Mouse (Mus musculus) ES-E14 (cell line): ENCODE measurements around the gene Macrod2. TPM values are rescaled to one million over a fixed set of nuclear protein-coding genes. Genes with fewer than 3 reads are reported as not detected.

Experiments used
- DNase-seq: peaks from one replicate; pipeline ENCODE4 v3.0.0-alpha.2; 2013; ENCODE audit warnings: low read depth, low spot score
- H3K27ac ChIP-seq: 2 replicates; pipeline ENCODE4 v1.5.1; 2012; ENCODE audit warnings: low read depth, mild to moderate bottlenecking, low read length, moderate library complexity, mixed read lengths; ENCODE audit not compliant: poor library complexity, insufficient read depth, severe bottlenecking
- H3K36me3 ChIP-seq: 2 replicates; pipeline ENCODE4 v1.6.1; 2012; ENCODE audit warnings: mild to moderate bottlenecking, low read length, moderate library complexity, mixed read lengths; ENCODE audit not compliant: control insufficient read depth, poor library complexity, insufficient read depth, severe bottlenecking
- H3K4me1 ChIP-seq, 2 experiments: fragments of 150-350 bp in 1 of 2; sonication (generic) in 1 of 2; 2 replicates each; pipeline ENCODE4 v1.6.1; 2012; ENCODE audit warnings: low read length in 2 of 2, mild to moderate bottlenecking in 1 of 2, mixed read lengths in 1 of 2; ENCODE audit not compliant: control insufficient read depth in 2 of 2, insufficient read depth in 2 of 2, poor library complexity in 1 of 2
- H3K4me3 ChIP-seq, 2 experiments: fragments of 150-350 bp in 1 of 2; sonication (generic) in 1 of 2; 2 replicates each; pipeline ENCODE4 v1.5.1; 2012; ENCODE audit warnings: low read length in 2 of 2, low read depth in 1 of 2, mild to moderate bottlenecking in 1 of 2, mixed read lengths in 1 of 2; ENCODE audit not compliant: insufficient read depth in 1 of 2, poor library complexity in 1 of 2, severe bottlenecking in 1 of 2
- H3K9ac ChIP-seq: 2 replicates; pipeline ENCODE4 v1.6.1; 2012; ENCODE audit warnings: low read depth, mild to moderate bottlenecking, low read length, mixed read lengths; ENCODE audit not compliant: poor library complexity, insufficient read depth, severe bottlenecking
- H3K9me3 ChIP-seq: fragments of 150-350 bp; sonication (generic); 2 replicates; pipeline ENCODE4 v1.6.1; 2012; ENCODE audit warnings: low read depth, mild to moderate bottlenecking, low read length; ENCODE audit not compliant: control insufficient read depth, insufficient read depth
- CHD2 ChIP-seq: IDR thresholded peaks from 2 replicates; pipeline ENCODE4 v1.6.1; 2014; ENCODE audit warnings: mild to moderate bottlenecking, low read depth, low read length, inconsistent platforms
- HCFC1 ChIP-seq: IDR thresholded peaks from 2 replicates; pipeline ENCODE4 v1.6.1; 2012; ENCODE audit warnings: low read length, inconsistent platforms, borderline replicate concordance; ENCODE audit not compliant: insufficient read depth
- MAFK ChIP-seq: IDR thresholded peaks from 2 replicates; pipeline ENCODE4 v1.6.1; 2014; ENCODE audit warnings: mild to moderate bottlenecking, low read depth, low read length, inconsistent platforms; ENCODE audit not compliant: insufficient read depth
- ZC3H11A ChIP-seq: IDR thresholded peaks from 2 replicates; pipeline ENCODE4 v1.6.1; 2012; ENCODE audit warnings: low read depth, mild to moderate bottlenecking, inconsistent platforms, low read length, borderline replicate concordance
- ZNF384 ChIP-seq: IDR thresholded peaks from 2 replicates; pipeline ENCODE4 v1.6.1; 2012; ENCODE audit warnings: low read depth, low read length, inconsistent platforms
- in situ Hi-C, 2 experiments: fragments of 600-800 bp; cut with MboI; formaldehyde crosslinking; loops; one replicate each; pipeline ENCODE4 v1.15.1; 2025; ENCODE audit warnings: low sequenced_read_pairs in 2 of 2, inconsistent platforms in 1 of 2; ENCODE audit not compliant: unreplicated experiment in 2 of 2
- total RNA-seq: library from RNA; depleted of rRNA; stranded (reverse); fragments of 300-350 nt; gene quantifications from 2 replicates; pipeline ENCODE4 v1.2.3, GENCODE M21; 2012; rRNA removed

Gene Macrod2
- total RNA-seq, result 11.7 and 12.7 TPM in 2 replicates

DNA sequence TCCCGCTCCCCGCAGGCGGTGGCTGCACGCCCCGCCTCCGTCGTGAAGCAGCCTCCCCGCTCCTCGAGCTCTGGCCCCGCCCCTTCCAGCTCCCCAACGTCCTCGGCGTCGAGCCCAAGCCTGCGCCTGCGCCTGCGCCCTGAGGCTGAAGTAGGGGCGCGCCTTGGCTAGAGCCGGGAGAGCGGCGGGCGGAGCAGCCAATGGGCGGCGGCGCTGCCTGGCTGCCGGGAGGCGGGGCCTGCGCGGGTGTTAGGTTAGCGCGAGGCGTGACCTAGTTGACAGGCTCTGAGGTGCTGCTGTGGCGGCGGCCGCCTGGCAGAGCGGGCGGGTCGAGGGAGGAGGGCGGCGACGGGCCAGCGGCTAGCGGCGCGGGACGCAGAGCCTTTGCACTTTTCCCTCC lies at the start of gene Macrod2:
TSS of gene Macrod2 (plus strand) at position 131 of the 400 bp plus-strand sequence.
- H3K9ac ChIP-seq, result peak within 1 kb of the TSS; percentile 74
- H3K4me3 ChIP-seq, result peak within 1 kb of the TSS; percentile 87 to 88
- TF ChIP-seq ZNF384, result no peak
- TF ChIP-seq CHD2, result 0 out of 2 replicates have a peak, but pooled peaks have one; percentile 49
- DNase-seq, result peak; percentile 97
- in situ Hi-C loops, result no loop called here
- no peaks in the 10 kb centered on the region for H3K9me3 ChIP-seq
- H3K36me3 ChIP-seq, result no peaks in the 10 kb centered on the region
- no peaks in the 10 kb centered on the region for H3K4me1 ChIP-seq
- H3K27ac ChIP-seq, result no peak within 1 kb of the TSS

DNA sequence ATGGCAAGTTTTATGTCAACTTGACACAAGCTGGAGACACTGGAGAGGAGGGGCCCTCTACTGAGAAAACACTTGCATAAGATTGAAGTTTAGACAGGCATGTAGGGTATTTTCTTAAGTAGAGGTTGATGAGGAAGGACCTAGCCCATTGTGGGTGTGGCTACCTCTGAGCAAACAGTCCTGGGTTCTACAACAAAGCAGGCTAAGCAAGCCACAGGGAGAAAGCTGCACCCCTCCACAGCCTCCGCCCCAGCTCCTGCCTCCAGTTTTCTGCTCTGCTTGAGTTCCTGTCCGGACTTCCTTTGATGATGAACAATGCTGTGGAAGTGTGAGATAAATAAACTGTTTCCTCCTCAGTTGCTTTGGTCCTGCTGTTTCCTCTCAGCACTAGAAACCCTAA lies 35.2 kb upstream of the Macrod2 start:
- in situ Hi-C loops, result no loop called here
- no peaks in the 10 kb centered on the region for H3K9me3 ChIP-seq
- TF ChIP-seq CHD2, result no peak
- no peak for TF ChIP-seq ZNF384
- no peak for TF ChIP-seq MAFK
- no peak for TF ChIP-seq HCFC1
- TF ChIP-seq ZC3H11A, result no peak
- H3K4me3 ChIP-seq, result no peak overlapping the region
- no peaks in the 10 kb centered on the region for H3K4me1 ChIP-seq
- H3K27ac ChIP-seq, result no peak overlapping the region
- H3K9ac ChIP-seq, result no peak overlapping the region
- no peaks in the 10 kb centered on the region for H3K36me3 ChIP-seq
- peak; percentile 26 for DNase-seq

DNA sequence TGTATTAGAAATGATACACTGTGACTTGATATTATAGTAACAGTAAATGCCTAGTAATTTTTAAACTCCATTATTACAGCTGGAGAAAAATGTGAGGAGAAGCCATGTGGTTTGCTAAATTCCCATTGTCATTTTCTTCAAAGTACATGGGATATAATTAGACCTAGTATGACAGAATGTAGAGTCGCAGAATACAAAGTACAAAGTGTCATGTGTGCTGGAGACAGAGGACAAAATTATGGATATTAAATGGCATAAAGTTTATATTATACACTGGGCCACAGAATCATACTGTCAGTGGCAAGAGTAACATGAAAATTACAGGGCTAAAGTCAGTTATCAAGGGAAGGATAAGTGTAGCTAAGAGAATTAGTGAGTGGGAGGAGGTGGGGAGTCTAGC lies 30.3 kb upstream of the Macrod2 start:
- in situ Hi-C loops, result no loop called here
- DNase-seq, result no peak
- Histone ChIP-seq H3K27ac (no peak overlapping the region), H3K9ac (no peak overlapping the region), H3K4me3 (no peak overlapping the region), H3K4me1 (no peaks in the 10 kb centered on the region), H3K9me3 (no peaks in the 10 kb centered on the region), H3K36me3 (no peaks in the 10 kb centered on the region)
- TF ChIP-seq ZNF384, result no peak

DNA sequence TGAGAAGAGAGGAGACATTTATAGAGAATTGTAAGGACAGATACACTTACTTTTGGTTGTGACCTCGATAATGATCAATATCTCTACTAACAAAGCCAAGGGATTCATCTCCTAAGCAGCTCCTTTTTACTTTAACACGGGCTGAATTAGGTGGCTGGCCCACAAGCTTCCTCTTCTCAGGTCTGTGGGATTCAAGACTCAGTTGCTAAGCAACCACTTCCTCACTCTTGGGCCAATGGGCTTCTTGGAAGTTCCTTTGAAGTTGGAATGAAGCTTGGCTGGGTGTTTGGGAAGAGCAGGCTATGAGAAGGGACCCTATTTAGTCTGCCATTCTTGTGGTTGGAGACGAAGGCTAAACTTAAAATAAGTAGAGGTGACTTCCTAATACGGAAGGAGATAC lies 5.6 kb upstream of the Macrod2 start, which contains the start of gene Sel1l2:
TSS of gene Sel1l2 (minus strand) at position 182 of the 400 bp plus-strand sequence.
- Histone ChIP-seq H3K27ac (no peak within 1 kb of the TSS), H3K4me3 (no peak within 1 kb of the TSS), H3K36me3 (no peaks in the 10 kb centered on the region), H3K9me3 (no peaks in the 10 kb centered on the region), H3K9ac (no peak within 1 kb of the TSS), H3K4me1 (no peaks in the 10 kb centered on the region)
- TF ChIP-seq ZC3H11A, result no peak
- TF ChIP-seq HCFC1, result no peak
- TF ChIP-seq MAFK, result no peak
- TF ChIP-seq ZNF384, result no peak
- TF ChIP-seq CHD2, result no peak
- in situ Hi-C loops, result no loop called here
- DNase-seq, result no peak

DNA sequence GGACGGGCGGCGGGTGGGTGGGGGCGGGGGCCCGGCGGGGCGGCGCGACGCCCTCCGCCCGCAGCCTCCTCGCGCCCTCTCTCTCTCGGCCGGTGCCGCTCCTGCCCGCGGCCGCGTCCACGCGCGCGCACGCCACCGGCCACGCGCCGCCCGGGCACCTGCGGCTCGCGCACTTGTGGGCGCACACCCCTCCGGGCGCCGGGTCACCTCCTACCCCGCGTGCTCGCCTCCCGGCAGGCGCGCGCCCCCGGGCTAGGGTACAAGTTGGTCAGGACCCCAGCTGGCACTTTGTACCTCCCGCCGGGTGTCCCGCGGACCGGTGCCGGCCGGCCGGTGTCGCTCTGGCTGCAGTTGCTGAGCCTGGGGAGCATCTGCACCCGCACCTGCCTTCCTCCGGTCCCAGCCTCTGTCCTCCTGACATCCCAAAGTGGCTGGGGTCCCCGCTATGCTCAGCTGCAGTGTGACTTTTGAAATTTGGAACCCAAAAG lies 679 bp downstream of the Macrod2 start:
- DNase-seq, result no peak
- Histone ChIP-seq H3K9ac (peak overlapping the region; percentile 66), H3K9me3 (no peaks in the 10 kb centered on the region), H3K4me1 (no peaks in the 10 kb centered on the region), H3K36me3 (no peaks in the 10 kb centered on the region), H3K4me3 (peak overlapping the region; percentile 87 to 88), H3K27ac (no peak overlapping the region)
- no peak for TF ChIP-seq ZNF384
- TF ChIP-seq HCFC1, result 0 out of 2 replicates have a peak, but pooled peaks have one; percentile 51
- in situ Hi-C loops, result no loop called here
